Mouse (Mus musculus): Measurements from ENCODE around the gene Bcl2l12. TPM values are rescaled to one million over a fixed set of nuclear protein-coding genes. Genes with fewer than 3 reads are reported as not detected.

Bcl2l12 gene
- polyA plus RNA-seq, 1 experiment, result 18.1 TPM

GRCm38 (mm10) chr7:45012824-45013223 is 14.3 kb upstream of the Bcl2l12 start:
- peaks cover 63% of the 10 kb centered on the region for H3K79me2 ChIP-seq (ENCODE audit: control insufficient read depth, insufficient read depth)
- TF ChIP-seq MAX (IDR thresholded peaks at IDR 0.05) (no peak), CEBPB (IDR thresholded peaks at IDR 0.05; ENCODE audit: low read depth) (no peak), FOSL1 (IDR thresholded peaks at IDR 0.05; ENCODE audit: insufficient read depth, low read length, poor library complexity, severe bottlenecking) (no peak), CTCF (IDR thresholded peaks at IDR 0.05; ENCODE audit: control insufficient read depth, insufficient read depth, insufficient read length) (no peak), MYOG (IDR thresholded peaks at IDR 0.05; ENCODE audit: control insufficient read depth, extremely low read depth, insufficient read length) (no peak), MYOD1 (IDR thresholded peaks at IDR 0.05; ENCODE audit: control insufficient read depth, insufficient read length, low read depth) (no peak), USF1 (IDR thresholded peaks at IDR 0.05; ENCODE audit: low read depth) (no peak)
- no peaks in the 10 kb centered on the region for H3K27me3 ChIP-seq (ENCODE audit: control insufficient read depth, insufficient read depth, insufficient read length)
- H3K79me3 ChIP-seq (ENCODE audit: low read depth), result peaks cover 36% of the 10 kb centered on the region
- H3K4me3 ChIP-seq (ENCODE audit: insufficient read depth, poor library complexity, severe bottlenecking), result no peak overlapping the region
- H3K36me3 ChIP-seq (ENCODE audit: control insufficient read depth, insufficient read depth), result peaks cover 34% of the 10 kb centered on the region
- no peak overlapping the region for H3ac ChIP-seq (ENCODE audit: control insufficient read depth, insufficient read length, low read depth)

DNA sequence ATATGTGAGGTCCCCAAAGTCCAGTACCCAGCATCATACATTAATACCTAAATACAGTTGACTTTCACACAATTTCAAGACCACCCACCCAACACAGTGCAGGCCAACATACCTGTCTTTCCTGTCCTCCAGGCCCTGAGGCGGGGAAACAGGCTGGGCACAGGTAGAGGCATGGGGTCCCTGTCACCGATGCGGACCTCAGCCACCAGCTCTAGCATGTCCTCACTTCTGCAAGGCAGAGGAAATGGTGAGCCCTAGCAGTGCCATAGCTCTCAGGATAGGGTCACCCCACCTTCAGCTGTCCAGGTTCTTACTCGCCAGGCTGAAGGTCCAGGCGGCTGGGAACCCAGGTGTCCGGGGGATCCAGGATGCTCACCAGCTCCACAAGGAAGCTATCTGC is 13.5 kb upstream of the Bcl2l12 start:
- TF ChIP-seq CTCF (IDR thresholded peaks at IDR 0.05; ENCODE audit: control insufficient read depth, insufficient read depth, insufficient read length) (no peak), USF1 (IDR thresholded peaks at IDR 0.05; ENCODE audit: low read depth) (no peak)
- no peak overlapping the region for H3ac ChIP-seq (ENCODE audit: control insufficient read depth, insufficient read length, low read depth)
- peaks cover 63% of the 10 kb centered on the region for H3K79me2 ChIP-seq (ENCODE audit: control insufficient read depth, insufficient read depth)
- no peaks in the 10 kb centered on the region for H3K27me3 ChIP-seq (ENCODE audit: control insufficient read depth, insufficient read depth, insufficient read length)
- H3K79me3 ChIP-seq (ENCODE audit: low read depth), result peaks cover 36% of the 10 kb centered on the region
- peaks cover 34% of the 10 kb centered on the region for H3K36me3 ChIP-seq (ENCODE audit: control insufficient read depth, insufficient read depth)
- no peak overlapping the region for H3K4me3 ChIP-seq (ENCODE audit: insufficient read depth, poor library complexity, severe bottlenecking)

DNA sequence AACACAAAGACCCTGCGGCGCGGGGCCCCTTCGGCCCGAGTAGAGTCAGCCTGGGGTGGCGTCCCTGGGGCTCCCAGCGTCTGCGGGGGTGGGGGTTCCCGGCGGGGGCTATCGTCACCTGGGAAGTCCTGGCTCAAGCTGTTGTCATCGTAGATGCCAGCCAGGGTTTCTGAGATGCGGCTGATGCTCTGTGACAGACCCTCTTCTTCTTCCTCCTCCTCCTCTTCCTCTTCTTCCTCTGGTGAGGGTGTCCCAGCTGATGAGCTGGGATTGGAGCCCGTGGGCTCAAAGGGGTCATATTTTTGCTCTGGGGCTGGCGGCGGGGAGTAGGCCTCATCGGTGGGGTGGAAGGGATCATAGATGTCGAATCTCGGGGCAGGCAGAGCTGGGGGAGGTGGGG is 9.9 kb upstream of the Bcl2l12 start:
- TF ChIP-seq USF1 (IDR thresholded peaks at IDR 0.05; ENCODE audit: low read depth) (no peak), CTCF (IDR thresholded peaks at IDR 0.05; ENCODE audit: control insufficient read depth, insufficient read depth, insufficient read length) (no peak), CEBPB (IDR thresholded peaks at IDR 0.05; ENCODE audit: low read depth) (no peak), MAX (IDR thresholded peaks at IDR 0.05) (no peak), FOSL1 (IDR thresholded peaks at IDR 0.05; ENCODE audit: insufficient read depth, low read length, poor library complexity, severe bottlenecking) (no peak), MYOD1 (IDR thresholded peaks at IDR 0.05; ENCODE audit: control insufficient read depth, insufficient read length, low read depth) (no peak), MYOG (IDR thresholded peaks at IDR 0.05; ENCODE audit: control insufficient read depth, extremely low read depth, insufficient read length) (no peak)
- Histone ChIP-seq H3K79me2 (ENCODE audit: control insufficient read depth, insufficient read depth) (peaks cover 47% of the 10 kb centered on the region), H3K36me3 (ENCODE audit: control insufficient read depth, insufficient read depth) (peaks cover 46% of the 10 kb centered on the region), H3ac (ENCODE audit: control insufficient read depth, insufficient read length, low read depth) (no peak overlapping the region), H3K4me3 (ENCODE audit: insufficient read depth, poor library complexity, severe bottlenecking) (no peak overlapping the region), H3K79me3 (ENCODE audit: low read depth) (peaks cover 18% of the 10 kb centered on the region), H3K27me3 (ENCODE audit: control insufficient read depth, insufficient read depth, insufficient read length) (no peaks in the 10 kb centered on the region)

DNA sequence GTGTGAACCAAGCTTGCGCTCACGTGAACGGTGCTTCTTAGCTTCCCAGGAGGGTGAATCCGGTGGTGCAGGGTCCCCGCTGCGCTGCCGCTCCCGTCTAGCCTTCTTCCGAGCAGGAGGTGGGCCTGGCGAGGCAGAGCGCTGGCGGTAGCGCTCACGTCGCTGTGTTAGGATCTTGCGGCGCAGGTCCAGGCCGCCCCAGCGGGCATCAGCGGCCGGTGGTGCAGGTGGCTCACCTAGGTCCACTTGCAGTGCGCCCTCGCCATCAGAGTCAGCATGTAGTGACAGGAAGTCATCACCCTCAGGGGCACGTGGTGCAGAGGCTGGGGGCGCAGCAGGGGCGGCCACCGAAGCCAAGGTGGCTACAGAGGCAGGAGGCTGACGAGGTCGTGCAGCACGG is 9.3 kb upstream of the Bcl2l12 start:
- Histone ChIP-seq H3ac (ENCODE audit: control insufficient read depth, insufficient read length, low read depth) (no peak overlapping the region), H3K79me2 (ENCODE audit: control insufficient read depth, insufficient read depth) (peaks cover 41% of the 10 kb centered on the region), H3K4me3 (ENCODE audit: insufficient read depth, poor library complexity, severe bottlenecking) (no peak overlapping the region), H3K36me3 (ENCODE audit: control insufficient read depth, insufficient read depth) (peaks cover 47% of the 10 kb centered on the region), H3K79me3 (ENCODE audit: low read depth) (peaks cover 13% of the 10 kb centered on the region), H3K27me3 (ENCODE audit: control insufficient read depth, insufficient read depth, insufficient read length) (no peaks in the 10 kb centered on the region)
- TF ChIP-seq CEBPB (IDR thresholded peaks at IDR 0.05; ENCODE audit: low read depth), result no peak
- TF ChIP-seq MYOG (IDR thresholded peaks at IDR 0.05; ENCODE audit: control insufficient read depth, extremely low read depth, insufficient read length), result no peak
- TF ChIP-seq MYOD1 (IDR thresholded peaks at IDR 0.05; ENCODE audit: control insufficient read depth, insufficient read length, low read depth), result no peak
- no peak for TF ChIP-seq MAX (IDR thresholded peaks at IDR 0.05)
- TF ChIP-seq FOSL1 (IDR thresholded peaks at IDR 0.05; ENCODE audit: insufficient read depth, low read length, poor library complexity, severe bottlenecking), result no peak
- TF ChIP-seq CTCF (IDR thresholded peaks at IDR 0.05; ENCODE audit: control insufficient read depth, insufficient read depth, insufficient read length), result no peak
- TF ChIP-seq USF1 (IDR thresholded peaks at IDR 0.05; ENCODE audit: low read depth), result no peak

GRCm38 (mm10) chr7:45007141-45007540 is 8.6 kb upstream of the Bcl2l12 start:
- Histone ChIP-seq H3K36me3 (ENCODE audit: control insufficient read depth, insufficient read depth) (peaks cover 42% of the 10 kb centered on the region), H3K79me3 (ENCODE audit: low read depth) (peaks cover 9% of the 10 kb centered on the region), H3ac (ENCODE audit: control insufficient read depth, insufficient read length, low read depth) (no peak overlapping the region), H3K79me2 (ENCODE audit: control insufficient read depth, insufficient read depth) (peaks cover 35% of the 10 kb centered on the region), H3K4me3 (ENCODE audit: insufficient read depth, poor library complexity, severe bottlenecking) (no peak overlapping the region), H3K27me3 (ENCODE audit: control insufficient read depth, insufficient read depth, insufficient read length) (no peaks in the 10 kb centered on the region)
- no peak for TF ChIP-seq CTCF (IDR thresholded peaks at IDR 0.05; ENCODE audit: control insufficient read depth, insufficient read depth, insufficient read length)
- no peak for TF ChIP-seq FOSL1 (IDR thresholded peaks at IDR 0.05; ENCODE audit: insufficient read depth, low read length, poor library complexity, severe bottlenecking)
- no peak for TF ChIP-seq CEBPB (IDR thresholded peaks at IDR 0.05; ENCODE audit: low read depth)
- no peak for TF ChIP-seq MYOG (IDR thresholded peaks at IDR 0.05; ENCODE audit: control insufficient read depth, extremely low read depth, insufficient read length)
- TF ChIP-seq MYOD1 (IDR thresholded peaks at IDR 0.05; ENCODE audit: control insufficient read depth, insufficient read length, low read depth), result no peak
- TF ChIP-seq USF1 (IDR thresholded peaks at IDR 0.05; ENCODE audit: low read depth), result no peak
- no peak for TF ChIP-seq MAX (IDR thresholded peaks at IDR 0.05)

DNA sequence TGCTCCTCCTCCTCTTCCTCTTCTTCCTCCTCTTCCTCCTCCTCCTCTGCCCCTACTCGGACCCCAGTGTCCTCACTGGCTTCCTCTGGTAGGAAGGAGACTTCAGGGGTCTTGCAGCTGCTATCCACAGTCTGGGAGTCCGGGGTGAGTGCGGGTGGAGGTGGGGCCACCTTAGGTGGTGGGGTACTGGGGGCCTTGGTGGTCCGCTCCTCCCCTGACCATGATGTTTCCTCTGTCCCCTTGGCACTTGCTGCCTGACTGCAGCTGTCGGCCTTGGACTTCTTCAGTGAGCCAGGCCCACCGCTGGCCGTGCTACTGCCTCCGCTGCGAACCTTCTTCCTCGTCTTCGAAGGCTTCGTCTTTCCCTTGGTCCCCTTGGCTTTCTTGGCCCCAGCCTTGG is 8.0 kb upstream of the Bcl2l12 start:
- H3K79me3 ChIP-seq (ENCODE audit: low read depth), result peaks cover 7% of the 10 kb centered on the region
- H3K36me3 ChIP-seq (ENCODE audit: control insufficient read depth, insufficient read depth), result peaks cover 42% of the 10 kb centered on the region
- H3K79me2 ChIP-seq (ENCODE audit: control insufficient read depth, insufficient read depth), result peaks cover 35% of the 10 kb centered on the region
- H3K4me3 ChIP-seq (ENCODE audit: insufficient read depth, poor library complexity, severe bottlenecking), result no peak overlapping the region
- H3ac ChIP-seq (ENCODE audit: control insufficient read depth, insufficient read length, low read depth), result no peak overlapping the region
- no peak for TF ChIP-seq MYOD1 (IDR thresholded peaks at IDR 0.05; ENCODE audit: control insufficient read depth, insufficient read length, low read depth)
- TF ChIP-seq FOSL1 (IDR thresholded peaks at IDR 0.05; ENCODE audit: insufficient read depth, low read length, poor library complexity, severe bottlenecking), result no peak
- TF ChIP-seq CTCF (IDR thresholded peaks at IDR 0.05; ENCODE audit: control insufficient read depth, insufficient read depth, insufficient read length), result no peak
- TF ChIP-seq CEBPB (IDR thresholded peaks at IDR 0.05; ENCODE audit: low read depth), result no peak
- no peak for TF ChIP-seq MYOG (IDR thresholded peaks at IDR 0.05; ENCODE audit: control insufficient read depth, extremely low read depth, insufficient read length)
- no peak for TF ChIP-seq MAX (IDR thresholded peaks at IDR 0.05)
- no peak for TF ChIP-seq USF1 (IDR thresholded peaks at IDR 0.05; ENCODE audit: low read depth)
- no peaks in the 10 kb centered on the region for H3K27me3 ChIP-seq (ENCODE audit: control insufficient read depth, insufficient read depth, insufficient read length)

Measured in C2C12 (cell line).